Mouse (Mus musculus) C2C12 (cell line): ENCODE results near the gene Setd1b. TPM values are rescaled to one million over a fixed set of nuclear protein-coding genes. Genes with fewer than 3 reads are reported as not detected.
A peak's percentile ranks its signal among the peaks of the same experiment; 100 is the strongest.

ENCODE experiments used
- H3K27me3 ChIP-seq: one replicate; pipeline ENCODE4 v1.6.1; 2011; ENCODE audit not compliant: control insufficient read depth, insufficient read depth, insufficient read length
- H3K36me3 ChIP-seq: one replicate; pipeline ENCODE4 v1.6.1; 2011; ENCODE audit not compliant: control insufficient read depth, insufficient read depth
- H3K4me3 ChIP-seq: one replicate; pipeline ENCODE4 v1.5.1; 2011; ENCODE audit warnings: mild to moderate bottlenecking, control low read depth; ENCODE audit not compliant: poor library complexity, insufficient read depth, severe bottlenecking
- H3K79me2 ChIP-seq: one replicate; pipeline ENCODE4 v1.6.1; 2011; ENCODE audit not compliant: control insufficient read depth, insufficient read depth
- H3K79me3 ChIP-seq: one replicate; pipeline ENCODE4 v1.6.1; 2011; ENCODE audit warnings: low read depth, control low read depth
- H3ac ChIP-seq: one replicate; pipeline ENCODE3; 2011; ENCODE audit warnings: low read depth; ENCODE audit not compliant: control insufficient read depth, insufficient read length
- CEBPB ChIP-seq: IDR thresholded peaks from one replicate; pipeline ENCODE4 v1.6.1; 2011; ENCODE audit warnings: low read depth, mild to moderate bottlenecking, control low read depth, moderate library complexity
- CTCF ChIP-seq: IDR thresholded peaks from one replicate; pipeline ENCODE4 v1.5.1; 2011; ENCODE audit not compliant: control insufficient read depth, insufficient read depth, insufficient read length
- FOSL1 ChIP-seq: IDR thresholded peaks from one replicate; pipeline ENCODE4 v1.8.0; 2011; ENCODE audit warnings: mild to moderate bottlenecking, low read length; ENCODE audit not compliant: poor library complexity, insufficient read depth, severe bottlenecking
- MAX ChIP-seq: IDR thresholded peaks from one replicate; pipeline ENCODE4 v1.6.1; 2011; ENCODE audit warnings: mild to moderate bottlenecking, control low read depth
- MYOD1 ChIP-seq: IDR thresholded peaks from one replicate; pipeline ENCODE4 v1.6.1; 2011; ENCODE audit warnings: low read depth; ENCODE audit not compliant: control insufficient read depth, insufficient read length
- MYOG ChIP-seq: IDR thresholded peaks from one replicate; pipeline ENCODE4 v1.6.1; 2011; ENCODE audit not compliant: control insufficient read depth, insufficient read length; ENCODE audit errors: extremely low read depth
- USF1 ChIP-seq: IDR thresholded peaks from one replicate; pipeline ENCODE4 v1.6.1; 2011; ENCODE audit warnings: low read depth, mild to moderate bottlenecking, control low read depth, moderate library complexity
- polyA plus RNA-seq: library from polyadenylated mRNA; unstranded; fragments of >200 nt; fragmentation: generic; extraction: Trizol; gene quantifications from one replicate; pipeline ENCODE4 v1.2.1, GENCODE M21; 2012; ENCODE audit warnings: missing spikeins

Setd1b gene
- polyA plus RNA-seq, 1 experiment = 4.4 TPM

GRCm38 (mm10) chr5:123129170-123129757 is 12.7 kb upstream of the Setd1b start:
- Histone ChIP-seq H3K27me3 (no peaks in the 10 kb centered on the region), H3K79me2 (no peaks in the 10 kb centered on the region), H3K4me3 (no peak overlapping the region), H3K79me3 (no peaks in the 10 kb centered on the region), H3ac (no peak overlapping the region), H3K36me3 (peaks cover 2% of the 10 kb centered on the region)
- TF ChIP-seq FOSL1 (no peak), CEBPB (no peak)

DNA sequence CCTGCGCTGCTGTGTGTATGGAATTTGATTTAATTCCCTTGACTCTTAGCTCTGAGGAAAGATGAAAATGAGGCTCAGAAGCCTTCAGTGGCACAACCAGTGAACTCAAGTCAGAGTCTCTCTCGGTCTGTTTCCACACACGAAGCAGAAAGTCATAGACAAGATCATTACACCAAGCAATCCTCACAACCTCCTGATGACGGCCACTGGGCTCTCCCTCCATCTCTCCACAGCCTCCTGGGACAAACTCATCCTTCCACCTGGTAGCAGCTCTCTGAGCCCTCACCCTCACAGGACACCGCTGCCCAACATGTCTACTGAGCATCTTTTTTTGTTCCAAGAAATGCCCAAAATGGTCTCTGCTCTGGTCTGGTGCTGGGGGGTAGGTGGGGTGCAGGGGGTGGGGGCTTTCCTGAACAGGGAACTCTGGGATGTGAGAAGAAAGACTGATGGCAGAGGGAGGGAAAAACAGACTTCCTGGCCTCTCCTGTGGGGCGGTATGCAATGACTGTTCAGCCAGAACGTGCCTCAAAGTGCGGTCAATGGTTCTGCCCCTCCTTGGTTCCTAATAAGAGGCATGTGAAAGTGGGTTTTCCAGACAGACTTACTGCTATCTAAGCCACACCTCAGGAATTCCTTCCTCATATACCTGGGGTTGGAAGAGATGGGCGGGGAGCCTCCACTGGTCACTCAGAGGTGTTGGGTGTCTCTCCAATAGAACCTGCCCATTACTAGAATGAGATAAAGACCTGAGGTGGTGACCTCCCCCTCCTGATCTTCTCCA is 11.8 kb upstream of the Setd1b start:
- H3K36me3 ChIP-seq = peaks cover 2% of the 10 kb centered on the region
- TF ChIP-seq MYOG = no peak
- TF ChIP-seq FOSL1 = no peak
- no peak for TF ChIP-seq USF1
- no peak for TF ChIP-seq CEBPB
- TF ChIP-seq MYOD1 = no peak
- TF ChIP-seq MAX = no peak
- TF ChIP-seq CTCF = no peak

GRCm38 (mm10) chr5:123130814-123131148 is 11.2 kb upstream of the Setd1b start:
- no peak overlapping the region for H3ac ChIP-seq
- TF ChIP-seq CTCF = no peak
- TF ChIP-seq USF1 = no peak
- no peak for TF ChIP-seq CEBPB
- TF ChIP-seq MAX = no peak
- TF ChIP-seq MYOD1 = no peak
- TF ChIP-seq MYOG = no peak
- no peak for TF ChIP-seq FOSL1
- H3K36me3 ChIP-seq = peaks cover 2% of the 10 kb centered on the region
- H3K27me3 ChIP-seq = no peaks in the 10 kb centered on the region
- no peak overlapping the region for H3K4me3 ChIP-seq
- no peaks in the 10 kb centered on the region for H3K79me3 ChIP-seq
- peaks cover 2% of the 10 kb centered on the region for H3K79me2 ChIP-seq

More for the DNA sequence above, 11.8 kb upstream of the Setd1b start:
- H3K79me2 ChIP-seq = no peaks in the 10 kb centered on the region
- no peak overlapping the region for H3K4me3 ChIP-seq
- H3K27me3 ChIP-seq = no peaks in the 10 kb centered on the region
- H3ac ChIP-seq = no peak overlapping the region
- no peaks in the 10 kb centered on the region for H3K79me3 ChIP-seq

DNA sequence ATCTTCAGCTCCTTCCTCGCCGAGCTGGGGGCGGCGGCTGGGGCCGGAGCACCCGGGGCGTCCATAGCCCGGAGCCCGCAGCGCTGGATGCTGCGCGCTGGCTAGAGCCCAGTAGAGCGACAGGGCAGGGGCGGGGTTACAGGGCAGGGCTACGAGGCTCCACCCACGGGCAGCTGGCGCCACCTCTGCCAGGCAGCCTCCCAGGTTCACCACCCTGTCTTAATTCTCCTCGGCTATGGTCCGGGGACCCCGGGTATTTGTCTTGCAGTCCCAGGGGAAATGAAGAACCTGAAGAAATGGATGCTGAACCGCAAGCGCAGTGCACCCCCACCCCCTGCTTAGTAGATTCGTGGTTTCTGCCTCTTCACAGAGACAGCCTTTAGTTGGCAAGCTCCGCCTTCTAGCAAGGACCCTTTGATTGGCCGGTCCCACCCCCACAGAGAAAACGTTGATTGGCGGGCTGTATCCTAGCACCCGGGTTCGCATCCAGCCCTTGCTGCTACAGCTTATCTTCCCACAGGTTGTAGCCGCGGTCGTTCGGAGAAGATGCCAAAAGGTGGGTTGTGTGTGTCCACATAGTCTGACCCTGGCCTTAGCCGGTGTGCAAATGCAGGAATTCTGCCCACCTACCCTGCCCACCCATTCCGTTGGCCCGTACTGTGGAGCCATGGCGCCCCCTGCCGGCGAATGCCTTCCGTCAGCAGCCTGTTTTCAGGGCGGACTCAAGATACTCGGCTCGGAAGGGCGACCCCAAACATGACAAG is 9.5 kb upstream of the Setd1b start, which contains the start of gene Rhof:
Rhof (minus strand) TSS at position 385 of the 764 bp plus-strand sequence.
- peak; percentile 1 for TF ChIP-seq MYOD1
- TF ChIP-seq CTCF = peak; percentile 95
- TF ChIP-seq MYOG = no peak
- H3K79me2 ChIP-seq = peaks cover 17% of the 10 kb centered on the region
- H3K27me3 ChIP-seq = no peaks in the 10 kb centered on the region
- peaks cover 3% of the 10 kb centered on the region for H3K79me3 ChIP-seq
- H3ac ChIP-seq = peak within 1 kb of the TSS; percentile 57
- peak within 1 kb of the TSS; percentile 14 for H3K4me3 ChIP-seq
- H3K36me3 ChIP-seq = peaks cover 8% of the 10 kb centered on the region

- no peaks in the 10 kb centered on the region for H3K27me3 ChIP-seq
- H3K36me3 ChIP-seq = peaks cover 8% of the 10 kb centered on the region
- TF ChIP-seq CEBPB (peak; percentile 23), USF1 (no peak), MYOD1 (no peak), CTCF (peak; percentile 93), FOSL1 (no peak), MYOG (no peak)
- no peak overlapping the region for H3K4me3 ChIP-seq
- H3ac ChIP-seq = no peak overlapping the region
- peaks cover 3% of the 10 kb centered on the region for H3K79me3 ChIP-seq
- peaks cover 20% of the 10 kb centered on the region for H3K79me2 ChIP-seq
Observed at GRCm38 (mm10) chr5:123133083-123133783, 8.8 kb upstream of the Setd1b start.
